Mouse (Mus musculus): Measurements from ENCODE around the gene Cd300lg. TPM values are rescaled to one million over a fixed set of nuclear protein-coding genes. Genes with fewer than 3 reads are reported as not detected.

Gene Cd300lg
- polyA plus RNA-seq, 1 experiment from 2014 or later = 1.6 TPM

DNA sequence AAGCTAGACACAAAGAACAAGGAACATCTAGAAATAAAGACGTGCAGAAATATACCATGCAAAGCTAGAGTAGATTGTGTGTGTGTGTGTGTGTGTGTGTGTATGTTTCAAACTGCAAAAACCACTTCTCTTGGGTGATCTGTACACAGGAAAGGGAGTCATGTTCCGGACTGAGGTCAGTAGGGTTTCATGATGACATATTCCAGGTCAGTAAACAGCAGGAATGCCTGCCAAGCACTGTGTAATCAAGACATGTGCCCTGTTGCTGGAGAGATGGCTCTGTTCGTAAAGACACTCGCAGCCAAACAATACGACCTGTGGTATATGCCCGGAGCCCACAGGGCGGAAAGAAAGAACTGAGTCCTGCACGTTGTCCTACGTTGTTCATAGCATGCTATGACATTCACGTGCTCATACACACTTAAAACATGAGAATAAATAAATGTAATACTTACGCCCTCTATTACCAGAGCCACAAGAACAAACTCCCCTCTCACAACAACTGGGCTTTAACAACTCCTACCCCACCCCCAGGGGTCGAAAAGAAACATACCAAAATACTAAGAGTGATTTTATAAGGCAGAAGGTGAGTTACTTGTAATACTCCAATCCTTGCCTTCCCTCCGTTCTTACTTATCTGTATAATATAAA is 1.7 kb upstream of the Cd300lg start:
- 0 out of 2 replicates have a peak, but pooled peaks cover 3% of the 10 kb centered on the region for H3K4me1 ChIP-seq (replicated peaks)
- 48% methylated on average over 13 of the region's 13 CpGs for WGBS
- no peak overlapping the region for H3K4me3 ChIP-seq (replicated peaks)
- H3K9ac ChIP-seq = no peak overlapping the region
- H3K4me2 ChIP-seq (replicated peaks) = no peak overlapping the region
- no peaks in the 10 kb centered on the region for H3K27me3 ChIP-seq (replicated peaks)
- no peak; the same call in 1 of the 2 replicates for ATAC-seq
- H3K9me3 ChIP-seq = no peaks in the 10 kb centered on the region
- no peak overlapping the region for H3K27ac ChIP-seq
- no peaks in the 10 kb centered on the region for H3K36me3 ChIP-seq

DNA sequence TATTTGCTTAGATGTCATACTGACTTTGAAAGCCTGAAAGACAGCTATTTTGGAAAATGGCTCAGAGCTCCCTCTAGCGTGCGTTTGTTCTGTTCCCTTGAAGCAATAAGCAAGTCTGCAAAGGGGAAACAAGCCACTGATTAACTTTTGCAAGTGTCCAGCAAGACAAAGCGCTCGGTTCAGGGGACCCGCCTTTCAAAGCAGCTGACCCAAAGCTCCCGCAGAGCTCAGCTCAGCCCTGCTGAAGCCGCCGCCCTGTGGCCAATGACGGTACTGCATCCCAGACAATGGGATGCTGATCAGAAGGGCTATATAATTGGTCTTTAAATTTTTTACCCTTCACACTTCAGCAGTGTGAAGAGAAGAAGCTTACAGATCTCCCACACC is 1.2 kb upstream of the Cd300lg start:
- Histone ChIP-seq H3K27ac (no peak overlapping the region), H3K36me3 (no peaks in the 10 kb centered on the region), H3K4me2 (replicated peaks) (no peak overlapping the region), H3K4me3 (replicated peaks) (no peak overlapping the region), H3K9ac (no peak overlapping the region), H3K27me3 (replicated peaks) (no peaks in the 10 kb centered on the region), H3K4me1 (replicated peaks) (0 out of 2 replicates have a peak, but pooled peaks cover 3% of the 10 kb centered on the region), H3K9me3 (no peaks in the 10 kb centered on the region)
- peak; percentile 93 for ATAC-seq
- WGBS = under 1% methylated on average over 9 of the region's 9 CpGs

DNA sequence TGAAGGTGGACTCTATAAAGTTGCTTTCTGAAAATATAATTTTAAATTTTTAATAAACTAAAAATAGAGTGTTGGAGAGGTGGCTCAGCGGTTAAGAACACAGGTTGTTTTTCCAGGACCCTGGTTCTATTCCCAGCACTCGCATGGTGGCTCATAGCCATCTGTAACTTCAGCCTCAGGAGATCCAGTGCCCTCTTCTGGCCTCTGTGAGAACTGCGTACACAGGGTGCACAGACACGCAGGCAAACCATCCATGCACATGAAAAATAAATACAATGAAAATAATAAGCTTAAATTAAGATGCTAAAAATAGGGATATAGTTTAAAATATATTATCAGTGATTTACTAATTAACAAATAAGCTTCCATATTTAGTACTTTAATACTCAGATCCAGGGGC is 663 bp upstream of the Cd300lg start:
- H3K27me3 ChIP-seq (replicated peaks) = no peaks in the 10 kb centered on the region
- H3K4me3 ChIP-seq (replicated peaks) = no peak overlapping the region
- 0 out of 2 replicates have a peak, but pooled peaks have one; percentile 5 for ATAC-seq
- 70% methylated on average over 4 of the region's 4 CpGs for WGBS
- no peak overlapping the region for H3K4me2 ChIP-seq (replicated peaks)
- H3K4me1 ChIP-seq (replicated peaks) = 0 out of 2 replicates have a peak, but pooled peaks cover 3% of the 10 kb centered on the region
- H3K27ac ChIP-seq = no peak overlapping the region
- no peaks in the 10 kb centered on the region for H3K36me3 ChIP-seq
- H3K9ac ChIP-seq = no peak overlapping the region
- H3K9me3 ChIP-seq = no peaks in the 10 kb centered on the region

GRCm38 (mm10) chr11:102042971-102043370 is 1.7 kb downstream of the Cd300lg start:
- H3K9me3 ChIP-seq = no peaks in the 10 kb centered on the region
- no peak overlapping the region for H3K4me2 ChIP-seq (replicated peaks)
- no peaks in the 10 kb centered on the region for H3K36me3 ChIP-seq
- 89% methylated on average over 13 of the region's 14 CpGs for WGBS
- ATAC-seq = no peak
- H3K4me1 ChIP-seq (replicated peaks) = 0 out of 2 replicates have a peak, but pooled peaks cover 3% of the 10 kb centered on the region
- H3K4me3 ChIP-seq (replicated peaks) = no peak overlapping the region
- no peaks in the 10 kb centered on the region for H3K27me3 ChIP-seq (replicated peaks)
- H3K9ac ChIP-seq = no peak overlapping the region
- H3K27ac ChIP-seq = no peak overlapping the region

- no peak overlapping the region for H3K4me2 ChIP-seq (replicated peaks)
- no peak overlapping the region for H3K9ac ChIP-seq
- H3K36me3 ChIP-seq = no peaks in the 10 kb centered on the region
- 0 out of 2 replicates have a peak, but pooled peaks cover 3% of the 10 kb centered on the region for H3K4me1 ChIP-seq (replicated peaks)
- H3K27ac ChIP-seq = no peak overlapping the region
- WGBS = 86% methylated on average over 6 of the region's 6 CpGs
- no peaks in the 10 kb centered on the region for H3K9me3 ChIP-seq
- H3K27me3 ChIP-seq (replicated peaks) = no peaks in the 10 kb centered on the region
- ATAC-seq = no peak
- no peak overlapping the region for H3K4me3 ChIP-seq (replicated peaks)
Observed at GRCm38 (mm10) chr11:102043381-102043780, 2.1 kb downstream of the Cd300lg start.

- H3K27ac ChIP-seq = no peak overlapping the region
- no peaks in the 10 kb centered on the region for H3K27me3 ChIP-seq (replicated peaks)
- no peaks in the 10 kb centered on the region for H3K4me1 ChIP-seq (replicated peaks)
- H3K4me3 ChIP-seq (replicated peaks) = no peak overlapping the region
- H3K9me3 ChIP-seq = no peaks in the 10 kb centered on the region
- 75% methylated on average over 7 of the region's 7 CpGs for WGBS
- no peak overlapping the region for H3K9ac ChIP-seq
- no peak overlapping the region for H3K4me2 ChIP-seq (replicated peaks)
- ATAC-seq = no peak
- H3K36me3 ChIP-seq = no peaks in the 10 kb centered on the region
Observed at GRCm38 (mm10) chr11:102044691-102045212, 3.4 kb downstream of the Cd300lg start.

GRCm38 (mm10) chr11:102046607-102047006 is 5.3 kb downstream of the Cd300lg start:
- Histone ChIP-seq H3K9me3 (no peaks in the 10 kb centered on the region), H3K36me3 (no peaks in the 10 kb centered on the region), H3K27ac (no peak overlapping the region), H3K27me3 (replicated peaks) (no peaks in the 10 kb centered on the region), H3K4me3 (replicated peaks) (no peak overlapping the region), H3K9ac (no peak overlapping the region), H3K4me1 (replicated peaks) (no peaks in the 10 kb centered on the region), H3K4me2 (replicated peaks) (no peak overlapping the region)
- 78% methylated on average over 9 of the region's 9 CpGs for WGBS
- no peak for ATAC-seq

DNA sequence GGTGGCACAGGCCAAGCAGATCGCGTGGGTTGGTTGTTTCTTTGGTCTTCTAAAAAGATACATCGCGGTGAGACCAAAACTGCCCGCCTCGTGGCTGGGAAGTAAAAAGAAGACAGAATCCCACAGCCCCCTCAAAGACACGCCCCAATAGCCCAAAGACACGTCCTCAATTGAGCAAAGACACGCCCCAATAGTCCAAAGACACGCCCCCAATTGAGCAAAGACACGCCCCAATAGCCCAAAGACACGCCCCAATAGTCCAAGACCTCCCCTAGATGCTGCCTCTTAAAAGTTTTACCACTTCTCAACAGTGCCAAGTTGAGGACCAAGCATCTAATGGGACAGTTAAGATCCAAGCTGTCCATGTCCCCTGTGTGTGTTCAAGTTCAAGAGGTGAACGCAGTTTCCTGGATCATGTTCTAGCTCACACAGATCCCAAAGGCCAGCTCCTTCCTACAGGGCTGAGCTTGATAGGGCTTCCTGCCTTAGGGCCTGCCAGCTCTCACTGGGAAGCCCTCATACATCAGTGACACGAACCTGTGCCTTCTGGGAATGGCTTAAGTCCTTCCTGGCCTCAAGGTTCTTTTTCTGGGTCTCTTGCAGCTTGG is 8.7 kb downstream of the Cd300lg start:
- Histone ChIP-seq H3K9ac (no peak overlapping the region), H3K27ac (no peak overlapping the region), H3K4me2 (replicated peaks) (no peak overlapping the region), H3K27me3 (replicated peaks) (no peaks in the 10 kb centered on the region), H3K9me3 (no peaks in the 10 kb centered on the region), H3K4me3 (replicated peaks) (no peak overlapping the region), H3K36me3 (no peaks in the 10 kb centered on the region), H3K4me1 (replicated peaks) (no peaks in the 10 kb centered on the region)
- 60% methylated on average over 14 of the region's 14 CpGs for WGBS
- ATAC-seq = no peak

DNA sequence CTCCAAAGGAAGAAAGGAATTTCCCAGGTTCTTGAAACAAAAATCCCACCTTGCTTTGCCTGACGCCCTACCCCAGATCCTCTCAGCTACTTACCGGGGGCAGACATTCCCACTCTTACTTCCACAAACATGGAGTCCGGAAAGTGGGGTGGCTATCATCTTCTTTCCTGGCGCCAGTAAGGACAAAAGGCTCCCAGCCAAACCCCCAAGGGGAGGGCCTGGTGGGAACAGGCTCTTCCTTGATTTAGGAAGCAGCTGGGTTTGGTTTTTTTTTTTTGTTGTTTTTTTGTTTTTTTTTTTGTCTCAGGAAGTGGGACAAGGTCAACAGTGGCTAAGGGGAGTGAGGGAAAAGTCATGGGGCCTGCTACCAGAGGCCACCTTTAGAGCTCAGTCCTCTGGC is 10.2 kb downstream of the Cd300lg start:
- no peaks in the 10 kb centered on the region for H3K9me3 ChIP-seq
- H3K4me2 ChIP-seq (replicated peaks) = no peak overlapping the region
- 69% methylated on average over 4 of the region's 4 CpGs for WGBS
- no peak overlapping the region; the same call in 1 of the 2 replicates for H3K27ac ChIP-seq
- H3K36me3 ChIP-seq = no peaks in the 10 kb centered on the region
- H3K4me3 ChIP-seq (replicated peaks) = no peak overlapping the region
- ATAC-seq = no peak
- H3K4me1 ChIP-seq (replicated peaks) = no peaks in the 10 kb centered on the region
- no peak overlapping the region for H3K9ac ChIP-seq
- no peaks in the 10 kb centered on the region for H3K27me3 ChIP-seq (replicated peaks)

- Histone ChIP-seq H3K4me1 (replicated peaks) (no peaks in the 10 kb centered on the region), H3K9me3 (no peaks in the 10 kb centered on the region), H3K4me3 (replicated peaks) (no peak overlapping the region), H3K27ac (peak overlapping the region; percentile 40; the same call in 1 of the 2 replicates), H3K36me3 (no peaks in the 10 kb centered on the region), H3K27me3 (replicated peaks) (no peaks in the 10 kb centered on the region), H3K4me2 (replicated peaks) (no peak overlapping the region), H3K9ac (no peak overlapping the region)
- WGBS = 46% methylated on average over 4 of the region's 4 CpGs
- ATAC-seq = no peak
Observed at GRCm38 (mm10) chr11:102051954-102052353, 10.6 kb downstream of the Cd300lg start.

DNA sequence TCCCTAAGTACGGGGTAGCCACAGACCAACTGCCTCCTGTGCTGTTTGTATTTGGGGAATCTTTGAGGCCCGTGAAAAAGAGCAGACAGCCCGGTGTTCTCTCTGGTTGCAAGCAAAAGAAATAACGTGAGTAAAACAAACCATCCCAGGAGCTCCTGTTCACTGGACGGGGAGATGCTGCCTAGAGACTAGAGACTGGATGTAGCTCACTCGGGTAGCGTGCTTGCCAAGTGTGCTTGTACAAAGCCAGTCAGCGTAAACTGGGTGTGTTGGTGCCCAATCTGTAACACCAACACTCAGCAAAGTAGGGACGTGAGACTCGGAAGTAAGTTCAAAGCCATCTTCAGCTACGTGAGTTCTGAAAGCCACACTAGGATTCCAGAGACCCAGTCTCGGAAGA is 11.4 kb downstream of the Cd300lg start:
- Histone ChIP-seq H3K4me3 (replicated peaks) (no peak overlapping the region), H3K4me2 (replicated peaks) (no peak overlapping the region), H3K36me3 (no peaks in the 10 kb centered on the region), H3K4me1 (replicated peaks) (no peaks in the 10 kb centered on the region), H3K27ac (no peak overlapping the region), H3K9me3 (no peaks in the 10 kb centered on the region), H3K27me3 (replicated peaks) (no peaks in the 10 kb centered on the region), H3K9ac (no peak overlapping the region)
- no peak for ATAC-seq
- 79% methylated on average over 12 of the region's 12 CpGs for WGBS

DNA sequence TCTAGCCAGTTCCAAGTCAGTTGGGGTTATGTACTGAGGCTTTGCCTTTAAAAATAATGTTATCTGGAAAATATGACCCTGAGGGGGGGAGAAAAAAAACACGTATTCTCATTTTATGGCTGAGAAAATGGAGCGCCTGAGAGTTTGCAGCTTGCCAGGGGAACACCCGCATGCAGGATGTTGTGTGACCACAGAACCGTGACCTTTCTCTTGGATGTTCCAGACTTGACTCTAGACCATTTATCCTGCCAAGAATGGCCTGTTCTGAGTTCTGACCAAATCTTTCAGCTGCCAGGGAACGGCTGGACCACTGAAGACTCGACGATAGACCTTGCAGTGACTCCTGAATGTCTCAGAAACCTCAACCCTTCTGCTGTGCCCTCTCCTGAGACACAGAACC is 11.9 kb downstream of the Cd300lg start:
- no peak overlapping the region for H3K27ac ChIP-seq
- H3K9ac ChIP-seq = no peak overlapping the region
- no peaks in the 10 kb centered on the region for H3K4me1 ChIP-seq (replicated peaks)
- no peak for ATAC-seq
- H3K4me2 ChIP-seq (replicated peaks) = no peak overlapping the region
- no peaks in the 10 kb centered on the region for H3K9me3 ChIP-seq
- H3K36me3 ChIP-seq = no peaks in the 10 kb centered on the region
- H3K4me3 ChIP-seq (replicated peaks) = no peak overlapping the region
- 58% methylated on average over 7 of the region's 7 CpGs for WGBS
- no peaks in the 10 kb centered on the region for H3K27me3 ChIP-seq (replicated peaks)

- ATAC-seq = no peak
Observed at GRCm38 (mm10) chr11:102053847-102054246, 12.5 kb downstream of the Cd300lg start.

More at GRCm38 (mm10) chr11:102053847-102054246, 12.5 kb downstream of the Cd300lg start:
- Histone ChIP-seq H3K4me1 (replicated peaks) (no peaks in the 10 kb centered on the region), H3K9ac (no peak overlapping the region), H3K27ac (no peak overlapping the region), H3K4me3 (replicated peaks) (no peak overlapping the region), H3K36me3 (no peaks in the 10 kb centered on the region), H3K4me2 (replicated peaks) (no peak overlapping the region), H3K9me3 (no peaks in the 10 kb centered on the region), H3K27me3 (replicated peaks) (no peaks in the 10 kb centered on the region)
- WGBS = 25% methylated on average over 9 of the region's 9 CpGs
